Mouse (Mus musculus): ENCODE data around the gene Dnase1l1. TPM values are rescaled to one million over a fixed set of nuclear protein-coding genes. Genes with fewer than 3 reads are reported as not detected.
A peak's percentile ranks its signal among the peaks of the same experiment; 100 is the strongest.

Dnase1l1 gene
- polyA plus RNA-seq, 1 experiment from 2014 or later = 4.2 TPM

- ATAC-seq (replicated peaks; ENCODE audit: insufficient number of reproducible peaks, low FRiP score, low TSS enrichment, low read depth) (no peak), DNase-seq (ENCODE audit: low spot score) (no peak)
- Histone ChIP-seq H3K4me2 (ENCODE audit: low read depth, low read length) (no peak overlapping the region), H3K9ac (replicated peaks; ENCODE audit: low read length) (no peak overlapping the region), H3K9me3 (replicated peaks; ENCODE audit: control insufficient read depth, low read length) (no peaks in the 10 kb centered on the region), H3K4me1 (ENCODE audit: control insufficient read depth, insufficient read depth, low read length) (no peaks in the 10 kb centered on the region), H3K27ac (replicated peaks; ENCODE audit: low read depth, low read length) (no peak overlapping the region), H3K36me3 (replicated peaks; ENCODE audit: control insufficient read depth, insufficient read depth, low read depth, low read length) (peaks cover 2% of the 10 kb centered on the region; the same call in 1 of the 2 replicates), H3K27me3 (ENCODE audit: control insufficient read depth, insufficient read depth, low read length) (no peaks in the 10 kb centered on the region), H3K4me3 (ENCODE audit: low read depth, low read length) (no peak overlapping the region)
- WGBS = 81% methylated on average over 3 of the region's 3 CpGs
Observed at GRCm38 (mm10) chrX:74299721-74300120, 17.6 kb upstream of the Dnase1l1 start.

GRCm38 (mm10) chrX:74298348-74298747 is 16.2 kb upstream of the Dnase1l1 start:
- Histone ChIP-seq H3K9ac (replicated peaks; ENCODE audit: low read length) (no peak overlapping the region), H3K4me1 (ENCODE audit: control insufficient read depth, insufficient read depth, low read length) (no peaks in the 10 kb centered on the region), H3K36me3 (replicated peaks; ENCODE audit: control insufficient read depth, insufficient read depth, low read depth, low read length) (no peaks in the 10 kb centered on the region), H3K4me2 (ENCODE audit: low read depth, low read length) (no peak overlapping the region), H3K27me3 (ENCODE audit: control insufficient read depth, insufficient read depth, low read length) (no peaks in the 10 kb centered on the region), H3K9me3 (replicated peaks; ENCODE audit: control insufficient read depth, low read length) (no peaks in the 10 kb centered on the region), H3K27ac (replicated peaks; ENCODE audit: low read depth, low read length) (no peak overlapping the region), H3K4me3 (ENCODE audit: low read depth, low read length) (no peak overlapping the region)
- ATAC-seq (replicated peaks; ENCODE audit: insufficient number of reproducible peaks, low FRiP score, low TSS enrichment, low read depth) (no peak), DNase-seq (ENCODE audit: low spot score) (no peak)
- WGBS = 88% methylated on average over 1 of the region's 1 CpGs

DNA sequence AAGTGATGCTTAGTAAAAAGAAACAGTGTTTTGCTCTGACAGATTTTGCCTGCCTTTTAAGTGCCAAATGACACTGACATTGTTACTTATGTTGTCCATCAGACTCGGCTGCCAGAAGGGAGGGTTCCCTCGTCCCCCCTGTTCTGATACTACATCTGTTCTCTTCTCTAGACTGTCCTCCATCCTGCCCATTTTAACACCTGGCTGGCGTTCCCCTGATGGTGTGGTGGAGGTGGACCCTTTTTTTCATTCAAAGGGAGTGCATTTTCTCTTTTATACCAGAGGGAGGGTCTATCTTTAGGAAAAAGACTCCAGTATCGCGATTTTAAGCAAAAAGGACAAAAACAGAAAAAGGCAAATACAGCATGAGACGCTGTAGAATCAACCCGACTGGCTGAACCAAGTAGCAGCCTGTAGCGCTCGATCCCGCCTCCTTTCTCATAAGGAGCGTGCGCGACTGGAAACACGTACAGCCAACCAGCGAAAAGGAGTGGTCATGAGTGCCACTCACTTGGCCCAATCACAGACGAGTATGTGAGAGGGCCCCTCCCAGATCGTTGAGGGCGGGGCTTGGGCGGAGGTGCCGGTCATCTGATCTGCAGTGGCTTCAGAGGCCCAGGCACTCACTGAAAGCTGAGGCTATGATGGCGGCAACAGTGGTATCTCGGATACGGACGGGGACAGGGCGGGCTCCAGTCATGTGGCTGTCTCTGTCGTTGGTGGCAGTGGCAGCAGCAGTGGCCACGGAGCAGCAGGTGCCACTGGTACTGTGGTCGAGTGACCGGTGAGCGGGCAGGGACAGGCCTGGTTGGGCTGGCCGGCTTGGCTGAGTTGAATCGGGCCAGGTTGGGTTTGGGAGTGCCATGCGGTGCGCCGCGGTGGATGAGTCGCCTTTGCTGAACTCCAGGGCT is 14.7 kb upstream of the Dnase1l1 start, which contains the start of gene Atp6ap1:
TSS of gene Atp6ap1 (plus strand) at position 560 of the 911 bp plus-strand sequence.
- H3K9me3 ChIP-seq (replicated peaks; ENCODE audit: control insufficient read depth, low read length) = no peaks in the 10 kb centered on the region
- peak within 1 kb of the TSS; percentile 52 for H3K4me2 ChIP-seq (ENCODE audit: low read depth, low read length)
- H3K36me3 ChIP-seq (replicated peaks; ENCODE audit: control insufficient read depth, insufficient read depth, low read depth, low read length) = no peaks in the 10 kb centered on the region
- no peaks in the 10 kb centered on the region for H3K4me1 ChIP-seq (ENCODE audit: control insufficient read depth, insufficient read depth, low read length)
- peak within 1 kb of the TSS; percentile 58 for H3K4me3 ChIP-seq (ENCODE audit: low read depth, low read length)
- DNase-seq (ENCODE audit: low spot score) (peak; percentile 93), ATAC-seq (replicated peaks; ENCODE audit: insufficient number of reproducible peaks, low FRiP score, low TSS enrichment, low read depth) (peak; percentile 98)
- no peak within 1 kb of the TSS for H3K27ac ChIP-seq (replicated peaks; ENCODE audit: low read depth, low read length)
- no peaks in the 10 kb centered on the region for H3K27me3 ChIP-seq (ENCODE audit: control insufficient read depth, insufficient read depth, low read length)
- 18% methylated on average over 37 of the region's 37 CpGs for WGBS
- peak within 1 kb of the TSS; percentile 73 for H3K9ac ChIP-seq (replicated peaks; ENCODE audit: low read length)

DNA sequence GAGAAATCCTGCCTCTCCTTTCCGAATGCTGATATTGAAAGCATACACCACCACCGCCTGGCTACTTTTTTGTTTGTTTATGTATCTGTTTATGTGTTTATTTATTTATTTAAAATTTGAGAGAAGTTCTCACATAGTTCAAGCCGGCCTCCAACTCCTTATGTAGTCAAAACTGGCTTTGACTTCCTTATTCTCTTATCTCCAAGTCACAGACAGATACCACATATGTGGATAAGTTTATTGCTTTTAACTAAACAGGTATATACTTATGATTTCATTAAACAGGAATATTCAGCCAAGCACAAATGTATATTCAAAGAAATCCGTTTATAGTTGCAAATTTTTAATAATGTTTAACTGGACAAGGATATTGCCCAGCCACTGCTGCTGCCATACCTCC is 11.3 kb upstream of the Dnase1l1 start:
- Histone ChIP-seq H3K27me3 (ENCODE audit: control insufficient read depth, insufficient read depth, low read length) (no peaks in the 10 kb centered on the region), H3K9ac (replicated peaks; ENCODE audit: low read length) (no peak overlapping the region), H3K9me3 (replicated peaks; ENCODE audit: control insufficient read depth, low read length) (no peaks in the 10 kb centered on the region), H3K4me3 (ENCODE audit: low read depth, low read length) (no peak overlapping the region), H3K36me3 (replicated peaks; ENCODE audit: control insufficient read depth, insufficient read depth, low read depth, low read length) (no peaks in the 10 kb centered on the region; the same call in 1 of the 2 replicates), H3K27ac (replicated peaks; ENCODE audit: low read depth, low read length) (no peak overlapping the region), H3K4me2 (ENCODE audit: low read depth, low read length) (no peak overlapping the region), H3K4me1 (ENCODE audit: control insufficient read depth, insufficient read depth, low read length) (no peaks in the 10 kb centered on the region)
- no peak for ATAC-seq (replicated peaks; ENCODE audit: insufficient number of reproducible peaks, low FRiP score, low TSS enrichment, low read depth)
- 75% methylated on average over 4 of the region's 4 CpGs for WGBS
- DNase-seq (ENCODE audit: low spot score) = no peak

GRCm38 (mm10) chrX:74283092-74283437 is 928 bp upstream of the Dnase1l1 start:
- H3K4me3 ChIP-seq (ENCODE audit: low read depth, low read length) = peak overlapping the region; percentile 57
- WGBS = 41% methylated on average over 5 of the region's 5 CpGs
- no peaks in the 10 kb centered on the region for H3K4me1 ChIP-seq (ENCODE audit: control insufficient read depth, insufficient read depth, low read length)
- H3K9me3 ChIP-seq (replicated peaks; ENCODE audit: control insufficient read depth, low read length) = no peaks in the 10 kb centered on the region
- ATAC-seq (replicated peaks; ENCODE audit: insufficient number of reproducible peaks, low FRiP score, low TSS enrichment, low read depth) (peak; percentile 16; the same call in 1 of the 2 replicates), DNase-seq (ENCODE audit: low spot score) (no peak)
- H3K36me3 ChIP-seq (replicated peaks; ENCODE audit: control insufficient read depth, insufficient read depth, low read depth, low read length) = no peaks in the 10 kb centered on the region
- H3K27me3 ChIP-seq (ENCODE audit: control insufficient read depth, insufficient read depth, low read length) = no peaks in the 10 kb centered on the region
- peak overlapping the region; percentile 60 for H3K4me2 ChIP-seq (ENCODE audit: low read depth, low read length)
- H3K27ac ChIP-seq (replicated peaks; ENCODE audit: low read depth, low read length) = no peak overlapping the region
- H3K9ac ChIP-seq (replicated peaks; ENCODE audit: low read length) = peak overlapping the region; percentile 70

DNA sequence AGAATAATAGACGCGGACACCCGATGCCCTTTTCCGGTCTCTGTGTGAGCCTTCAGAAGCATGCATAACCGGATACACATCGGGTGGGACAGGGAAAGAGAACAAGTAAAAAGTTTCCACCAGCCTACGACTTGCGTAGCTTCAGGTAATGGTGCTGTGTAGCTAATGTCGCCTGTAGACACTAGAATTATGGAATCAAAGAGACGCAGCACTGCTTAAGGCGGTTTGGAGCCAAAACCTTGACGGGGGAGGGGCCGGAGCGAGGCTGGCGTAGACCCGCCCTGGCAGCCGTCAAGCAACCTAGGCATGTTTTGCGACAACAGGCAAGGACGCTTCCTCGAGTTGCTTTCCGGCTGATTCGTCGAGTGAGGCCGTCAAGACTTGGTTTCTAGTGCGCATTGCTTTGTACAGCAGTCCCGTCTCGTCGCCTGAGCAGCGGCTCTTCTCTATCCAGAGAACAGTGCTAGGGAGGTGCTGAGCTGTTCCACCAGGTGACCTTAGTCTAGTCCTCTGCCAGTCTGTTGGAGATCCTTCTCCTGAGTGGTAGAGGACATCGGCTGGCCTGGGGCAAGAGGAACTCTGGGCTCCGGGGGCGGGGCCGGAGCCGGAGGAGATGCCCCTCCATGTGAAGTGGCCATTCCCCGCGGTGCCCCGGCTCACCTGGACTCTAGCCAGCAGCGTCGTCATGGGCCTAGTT is 406 bp upstream of the Dnase1l1 start:
- no peaks in the 10 kb centered on the region for H3K9me3 ChIP-seq (replicated peaks; ENCODE audit: control insufficient read depth, low read length)
- ATAC-seq (replicated peaks; ENCODE audit: insufficient number of reproducible peaks, low FRiP score, low TSS enrichment, low read depth) (peak; percentile 77), DNase-seq (ENCODE audit: low spot score) (peak; percentile 88)
- H3K4me1 ChIP-seq (ENCODE audit: control insufficient read depth, insufficient read depth, low read length) = no peaks in the 10 kb centered on the region
- WGBS = 22% methylated on average over 35 of the region's 39 CpGs
- H3K27ac ChIP-seq (replicated peaks; ENCODE audit: low read depth, low read length) = no peak overlapping the region; the same call in 1 of the 2 replicates
- peak overlapping the region; percentile 60 for H3K4me2 ChIP-seq (ENCODE audit: low read depth, low read length)
- H3K36me3 ChIP-seq (replicated peaks; ENCODE audit: control insufficient read depth, insufficient read depth, low read depth, low read length) = no peaks in the 10 kb centered on the region
- H3K4me3 ChIP-seq (ENCODE audit: low read depth, low read length) = peak overlapping the region; percentile 57
- H3K9ac ChIP-seq (replicated peaks; ENCODE audit: low read length) = peak overlapping the region; percentile 70
- no peaks in the 10 kb centered on the region for H3K27me3 ChIP-seq (ENCODE audit: control insufficient read depth, insufficient read depth, low read length)

DNA sequence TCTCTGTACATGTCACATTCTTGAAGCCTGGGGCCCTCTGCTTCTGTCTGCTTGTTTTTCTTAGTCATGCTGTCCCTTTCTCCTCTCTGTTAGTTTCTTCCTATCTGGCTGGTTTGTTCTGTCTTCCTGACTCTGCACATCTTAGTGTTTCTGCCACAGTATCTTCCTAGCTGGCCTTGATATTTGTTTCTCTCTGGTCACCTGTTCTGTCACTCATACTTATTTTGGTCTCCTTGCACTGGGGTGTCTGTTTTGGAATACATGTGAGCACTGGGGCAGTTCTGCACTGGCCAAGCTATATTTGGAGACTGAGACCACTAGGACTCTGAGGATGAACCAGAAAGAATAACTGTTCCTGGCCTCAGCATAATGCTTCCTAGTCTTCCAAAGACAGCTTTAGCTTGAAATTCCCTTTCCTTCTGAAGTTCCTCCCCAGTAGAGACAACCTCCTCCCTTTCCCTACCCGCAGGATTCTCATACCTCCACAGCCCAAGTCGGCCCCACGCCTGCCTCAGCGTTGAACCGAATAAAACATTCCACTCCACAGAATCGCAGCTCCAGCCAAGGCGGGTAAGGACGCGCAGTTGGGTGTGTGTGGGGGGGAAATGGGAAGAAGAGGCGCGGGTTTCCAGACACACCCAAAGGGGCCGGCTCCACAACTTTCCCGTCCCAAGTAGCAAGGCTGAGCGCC is 951 bp downstream of the Dnase1l1 start:
- Histone ChIP-seq H3K9me3 (replicated peaks; ENCODE audit: control insufficient read depth, low read length) (no peaks in the 10 kb centered on the region), H3K27ac (replicated peaks; ENCODE audit: low read depth, low read length) (no peak overlapping the region)

More for the DNA sequence above, 951 bp downstream of the Dnase1l1 start:
- H3K9ac ChIP-seq (replicated peaks; ENCODE audit: low read length) = peak overlapping the region; percentile 54
- WGBS = 12% methylated on average over 14 of the region's 14 CpGs
- no peaks in the 10 kb centered on the region for H3K36me3 ChIP-seq (replicated peaks; ENCODE audit: control insufficient read depth, insufficient read depth, low read depth, low read length)
- DNase-seq (ENCODE audit: low spot score) (no peak), ATAC-seq (replicated peaks; ENCODE audit: insufficient number of reproducible peaks, low FRiP score, low TSS enrichment, low read depth) (no peak)
- no peaks in the 10 kb centered on the region for H3K4me1 ChIP-seq (ENCODE audit: control insufficient read depth, insufficient read depth, low read length)
- peak overlapping the region; percentile 60 for H3K4me2 ChIP-seq (ENCODE audit: low read depth, low read length)
- H3K4me3 ChIP-seq (ENCODE audit: low read depth, low read length) = peak overlapping the region; percentile 57
- H3K27me3 ChIP-seq (ENCODE audit: control insufficient read depth, insufficient read depth, low read length) = no peaks in the 10 kb centered on the region
